In genomic region chr16:4558384-4558979, GRCm38 (mm10) we compare ENCODE assay signal across 8 mouse cellular contexts. TPM values are rescaled to one million over a fixed set of nuclear protein-coding genes. Genes with fewer than 3 reads are reported as not detected.
DNase-seq lines count a peak whose midpoint lies in the region; ATAC-seq lines count a peak whose summit lies in the region.

No protein-coding gene starts in this region.

- H3K4me3 ChIP-seq in embryonic facial prominence, embryonic 10.5 days: peak overlapping the region; percentile 85
- peak overlapping the region; percentile 75 for H3K4me3 ChIP-seq in midbrain, embryonic 11.5 days (ENCODE audit: low read depth, low read length)

- DNase-seq in adrenal gland, postnatal 14 days: peak; percentile 94
- peak; percentile 94 for DNase-seq in embryonic facial prominence, embryonic 10.5 days (ENCODE audit: low spot score)
- DNase-seq in kidney, adult 11 months: peak; percentile 93
- DNase-seq in left cerebral cortex, postnatal 4 days: peak; percentile 92
- peak; percentile 97 for DNase-seq in midbrain, embryonic 11.5 days (ENCODE audit: low spot score, missing footprints)
- DNase-seq in right cerebral cortex, postnatal 4 days: peak; percentile 84
- DNase-seq in yolk sac, embryonic 10.5 days (ENCODE audit: low spot score): peak; percentile 95

- WGBS in embryonic facial prominence, embryonic 10.5 days: under 1% methylated on average over 38 of the region's 38 CpGs
- WGBS in midbrain, embryonic 11.5 days: under 1% methylated on average over 37 of the region's 38 CpGs

- H3K4me1 ChIP-seq in embryonic facial prominence, embryonic 10.5 days: peaks cover 43% of the 10 kb centered on the region
- peaks cover 11% of the 10 kb centered on the region for H3K4me1 ChIP-seq in midbrain, embryonic 11.5 days (ENCODE audit: control insufficient read depth, insufficient read depth, low read length)

- peak overlapping the region; percentile 86 for H3K9ac ChIP-seq in midbrain, embryonic 11.5 days (ENCODE audit: low read length)

- peak overlapping the region; percentile 95 for H3K27ac ChIP-seq in embryonic facial prominence, embryonic 10.5 days (replicated peaks)
- H3K27ac ChIP-seq in midbrain, embryonic 11.5 days (ENCODE audit: low read depth, low read length): peak overlapping the region; percentile 87

- no peaks in the 10 kb centered on the region for H3K27me3 ChIP-seq in embryonic facial prominence, embryonic 10.5 days (replicated peaks; ENCODE audit: low read depth, poor library complexity, severe bottlenecking)
- H3K27me3 ChIP-seq in midbrain, embryonic 11.5 days (ENCODE audit: control insufficient read depth, insufficient read depth, low read length): no peaks in the 10 kb centered on the region

- ATAC-seq in granulocyte monocyte progenitor cell, adult 5-6 weeks (replicated peaks; ENCODE audit: poor library complexity, severe bottlenecking): peak; percentile 68
- peak; percentile 93 for ATAC-seq in midbrain, embryonic 11.5 days (ENCODE audit: low FRiP score)

- intact Hi-C loops in left cerebral cortex, postnatal 4 days (cut with DNase I): no loop called here

- peak overlapping the region; percentile 87 for H3K4me2 ChIP-seq in midbrain, embryonic 11.5 days

- peaks cover 15% of the 10 kb centered on the region for H3K36me3 ChIP-seq in embryonic facial prominence, embryonic 10.5 days (replicated peaks)
- H3K36me3 ChIP-seq in midbrain, embryonic 11.5 days (ENCODE audit: control insufficient read depth, insufficient read depth, low read length): 0 out of 2 replicates have a peak, but pooled peaks cover 2% of the 10 kb centered on the region

- no peaks in the 10 kb centered on the region for H3K9me3 ChIP-seq in embryonic facial prominence, embryonic 10.5 days
- H3K9me3 ChIP-seq in midbrain, embryonic 11.5 days (ENCODE audit: control insufficient read depth, low read length): no peaks in the 10 kb centered on the region

RNA-seq across cellular contexts. Expression of gene Tfap4, which starts 1.2 kb away (rescaled TPM):
- 5.7 and 9.2 TPM in 2 replicates for total RNA-seq in adrenal gland, postnatal 14 days (2021)
- 37.7 and 39.5 TPM in 2 replicates for polyA plus RNA-seq in embryonic facial prominence, embryonic 10.5 days (2016; fragmentation: Nextera tagmentation; extraction: Ambion mirVana)
- total RNA-seq in granulocyte monocyte progenitor cell, adult 5-6 weeks (2014; fragmentation: Nextera tagmentation): 34.8 and 46.6 TPM in 2 replicates
- total RNA-seq in granulocyte monocyte progenitor cell, adult 5-6 weeks (2017): 36.4 and 47.6 TPM in 2 replicates
- total RNA-seq in left cerebral cortex, postnatal 4 days (2021): 10 to 100 TPM; 13.0 to 13.4 TPM
- polyA plus RNA-seq in midbrain, embryonic 11.5 days (2014; fragmentation: Nextera tagmentation; extraction: Ambion mirVana): 18.2 and 18.9 TPM in 2 replicates

RNA-seq across cellular contexts. Expression of gene Srl, which starts 16.9 kb away (rescaled TPM):
- total RNA-seq in adrenal gland, postnatal 14 days (2021): 11.5 and 16.2 TPM in 2 replicates
- 25.5 and 26.6 TPM in 2 replicates for polyA plus RNA-seq in embryonic facial prominence, embryonic 10.5 days (2016; fragmentation: Nextera tagmentation; extraction: Ambion mirVana)
- 16.1 and 16.3 TPM in 2 replicates for total RNA-seq in granulocyte monocyte progenitor cell, adult 5-6 weeks (2014; fragmentation: Nextera tagmentation)
- 8.2 and 29.9 TPM in 2 replicates for total RNA-seq in granulocyte monocyte progenitor cell, adult 5-6 weeks (2017)
- total RNA-seq in left cerebral cortex, postnatal 4 days (2021): 10 to 100 TPM; 34.2 to 41.4 TPM
- 20.0 and 20.9 TPM in 2 replicates for polyA plus RNA-seq in midbrain, embryonic 11.5 days (2014; fragmentation: Nextera tagmentation; extraction: Ambion mirVana)

RNA-seq across cellular contexts. Expression of gene Glis2, which starts 36.0 kb away (rescaled TPM):
- 23.7 and 25.1 TPM in 2 replicates for total RNA-seq in adrenal gland, postnatal 14 days (2021)
- 22.2 and 22.3 TPM in 2 replicates for polyA plus RNA-seq in embryonic facial prominence, embryonic 10.5 days (2016; fragmentation: Nextera tagmentation; extraction: Ambion mirVana)
- total RNA-seq in granulocyte monocyte progenitor cell, adult 5-6 weeks (2014; fragmentation: Nextera tagmentation): 2.1 and 2.8 TPM in 2 replicates
- 0.39 TPM in 1 of 2 replicates, not detected in the other for total RNA-seq in granulocyte monocyte progenitor cell, adult 5-6 weeks (2017)
- 10 to 100 TPM; 29.0 to 32.8 TPM for total RNA-seq in left cerebral cortex, postnatal 4 days (2021)
- 16.6 and 27.2 TPM in 2 replicates for polyA plus RNA-seq in midbrain, embryonic 11.5 days (2014; fragmentation: Nextera tagmentation; extraction: Ambion mirVana)

Comparison
In these comparisons a context has a peak if more than half of its experiments do, and no peak if none do; other contexts are left out.
1. Peak in every context shown above with its lines: DNase-seq, ATAC-seq, H3K4me3 ChIP-seq and H3K27ac ChIP-seq.